ENCODE assay signal across 8 mouse cellular contexts in genomic region chr8:84663483-84664327, GRCm38 (mm10). TPM values are rescaled to one million over a fixed set of nuclear protein-coding genes. Genes with fewer than 3 reads are reported as not detected.
DNase-seq lines count a peak whose midpoint lies in the region; ATAC-seq and TF ChIP-seq lines count a peak whose summit lies in the region.

No protein-coding gene starts in this region.

- 0 out of 2 replicates have a peak, but pooled peaks cover 2% of the 10 kb centered on the region for H3K36me3 ChIP-seq in hindbrain, embryonic 16.5 days (ENCODE audit: control insufficient read depth, insufficient read depth, low read length)

- H3K4me3 ChIP-seq in hindbrain, embryonic 16.5 days (ENCODE audit: low read length), result peak overlapping the region; percentile 67
- H3K4me3 ChIP-seq in left cerebral cortex, adult 2 months, result peak overlapping the region; percentile 81

- H3K27me3 ChIP-seq in hindbrain, embryonic 16.5 days (replicated peaks; ENCODE audit: control insufficient read depth, insufficient read depth, low read length), result 0 out of 2 replicates have a peak, but pooled peaks cover 2% of the 10 kb centered on the region

- peak; percentile 83 for ATAC-seq in hindbrain, embryonic 16.5 days
- peak; percentile 39 for ATAC-seq in megakaryocyte, adult 5-6 weeks (ENCODE audit: poor library complexity, severe bottlenecking)

- H3K9me3 ChIP-seq in hindbrain, embryonic 16.5 days (ENCODE audit: control insufficient read depth, low read length), result no peaks in the 10 kb centered on the region

- peak overlapping the region; percentile 90 for H3K27ac ChIP-seq in hindbrain, embryonic 16.5 days (ENCODE audit: low read depth, low read length)
- peak overlapping the region; percentile 82 for H3K27ac ChIP-seq in left cerebral cortex, adult 2 months

- peak overlapping the region; percentile 74 for H3K9ac ChIP-seq in hindbrain, embryonic 16.5 days (ENCODE audit: low read depth, low read length)

- 3% methylated on average over 43 of the region's 43 CpGs for WGBS in hindbrain, embryonic 16.5 days

- intact Hi-C loops in left cerebral cortex, adult 2 months (cut with DNase I), result loop anchor here (2.0 kb wide), 1 partner anchor 25 kb away; no protein-coding TSS in a partner anchor

- peaks cover 43% of the 10 kb centered on the region for H3K4me1 ChIP-seq in hindbrain, embryonic 16.5 days (ENCODE audit: control insufficient read depth, insufficient read depth, low read depth, low read length)

- peak overlapping the region; percentile 79 for H3K4me2 ChIP-seq in hindbrain, embryonic 16.5 days (ENCODE audit: low read length)

- DNase-seq in T-cell, adult 2 months (ENCODE audit: low spot score), result peak; percentile 86
- DNase-seq in cerebellum, postnatal 36 days, result peak; percentile 97 to 98
- peak; percentile 95 to 97 for DNase-seq in frontal cortex, postnatal 36 days (ENCODE audit: low spot score in 2 of 2)
- DNase-seq in left cerebral cortex, adult 2 months (ENCODE audit: extremely low spot score in 1 of 2, low spot score in 2 of 2), result peak; percentile 93 to 95
- peak; percentile 95 to 98 for DNase-seq in right cerebral cortex, adult 2 months (ENCODE audit: low spot score in 2 of 2)
- DNase-seq in urinary bladder, postnatal 14 days (ENCODE audit: low spot score), result peak; percentile 97

- no peak for TF ChIP-seq CTCF in left cerebral cortex, adult 2 months (IDR thresholded peaks at IDR 0.05)

RNA-seq across cellular contexts. Expression of gene Ier2, which starts 1.1 kb away (rescaled TPM):
- polyA plus RNA-seq in hindbrain, embryonic 16.5 days (2015; fragmentation: Nextera tagmentation; extraction: Ambion mirVana), result 18.2 and 19.6 TPM in 2 replicates
- 10 to 100 TPM; 17.5 to 17.9 TPM for total RNA-seq in left cerebral cortex, adult 2 months (2021)
- 86.1 and 87.5 TPM in 2 replicates for total RNA-seq in megakaryocyte, adult 5-6 weeks (2015)
- total RNA-seq in megakaryocyte, adult 5-6 weeks (2017), result 62.7 and 65.3 TPM in 2 replicates

RNA-seq across cellular contexts. Expression of gene Trmt1, which starts 22.4 kb away (rescaled TPM):
- 66.8 and 71.2 TPM in 2 replicates for polyA plus RNA-seq in hindbrain, embryonic 16.5 days (2015; fragmentation: Nextera tagmentation; extraction: Ambion mirVana)
- total RNA-seq in left cerebral cortex, adult 2 months (2021), result 100 to 1,000 TPM; 108 to 115 TPM
- total RNA-seq in megakaryocyte, adult 5-6 weeks (2015), result 29.5 and 35.9 TPM in 2 replicates
- total RNA-seq in megakaryocyte, adult 5-6 weeks (2017), result 37.6 and 40.4 TPM in 2 replicates

RNA-seq across cellular contexts. Expression of gene Nacc1, which starts 24.0 kb away (rescaled TPM):
- polyA plus RNA-seq in hindbrain, embryonic 16.5 days (2015; fragmentation: Nextera tagmentation; extraction: Ambion mirVana), result 12.4 and 15.5 TPM in 2 replicates
- 10 to 100 TPM; 95.5 to 96.8 TPM for total RNA-seq in left cerebral cortex, adult 2 months (2021)
- total RNA-seq in megakaryocyte, adult 5-6 weeks (2015), result 42.8 and 43.0 TPM in 2 replicates
- 31.8 and 36.8 TPM in 2 replicates for total RNA-seq in megakaryocyte, adult 5-6 weeks (2017)

RNA-seq across cellular contexts. Expression of gene Lyl1, which starts 37.6 kb away (rescaled TPM):
- 2.6 and 3.2 TPM in 2 replicates for polyA plus RNA-seq in hindbrain, embryonic 16.5 days (2015; fragmentation: Nextera tagmentation; extraction: Ambion mirVana)
- 1 to 10 TPM; 1.6 to 2.6 TPM for total RNA-seq in left cerebral cortex, adult 2 months (2021)
- total RNA-seq in megakaryocyte, adult 5-6 weeks (2015), result 69.0 and 69.9 TPM in 2 replicates
- 60.3 and 62.0 TPM in 2 replicates for total RNA-seq in megakaryocyte, adult 5-6 weeks (2017)

RNA-seq across cellular contexts. Expression of gene G430095P16Rik, which starts 59.1 kb away (rescaled TPM):
- 0.82 and 0.89 TPM in 2 replicates for polyA plus RNA-seq in hindbrain, embryonic 16.5 days (2015; fragmentation: Nextera tagmentation; extraction: Ambion mirVana)
- not detected for total RNA-seq in left cerebral cortex, adult 2 months (2021)
- 40.4 and 45.2 TPM in 2 replicates for total RNA-seq in megakaryocyte, adult 5-6 weeks (2015)
- 20.6 and 25.5 TPM in 2 replicates for total RNA-seq in megakaryocyte, adult 5-6 weeks (2017)

Comparison
In these comparisons a context has a peak if more than half of its experiments do, and no peak if none do; other contexts are left out.
1. Peak in every context shown above with its lines: DNase-seq, ATAC-seq, H3K4me3 ChIP-seq and H3K27ac ChIP-seq.